Mouse (Mus musculus): ENCODE data around the gene Zmynd15. TPM values are rescaled to one million over a fixed set of nuclear protein-coding genes. Genes with fewer than 3 reads are reported as not detected.

The Zmynd15 gene
- total and polyA plus RNA-seq, 2 experiments = 0.74 to 4.4 TPM

DNA sequence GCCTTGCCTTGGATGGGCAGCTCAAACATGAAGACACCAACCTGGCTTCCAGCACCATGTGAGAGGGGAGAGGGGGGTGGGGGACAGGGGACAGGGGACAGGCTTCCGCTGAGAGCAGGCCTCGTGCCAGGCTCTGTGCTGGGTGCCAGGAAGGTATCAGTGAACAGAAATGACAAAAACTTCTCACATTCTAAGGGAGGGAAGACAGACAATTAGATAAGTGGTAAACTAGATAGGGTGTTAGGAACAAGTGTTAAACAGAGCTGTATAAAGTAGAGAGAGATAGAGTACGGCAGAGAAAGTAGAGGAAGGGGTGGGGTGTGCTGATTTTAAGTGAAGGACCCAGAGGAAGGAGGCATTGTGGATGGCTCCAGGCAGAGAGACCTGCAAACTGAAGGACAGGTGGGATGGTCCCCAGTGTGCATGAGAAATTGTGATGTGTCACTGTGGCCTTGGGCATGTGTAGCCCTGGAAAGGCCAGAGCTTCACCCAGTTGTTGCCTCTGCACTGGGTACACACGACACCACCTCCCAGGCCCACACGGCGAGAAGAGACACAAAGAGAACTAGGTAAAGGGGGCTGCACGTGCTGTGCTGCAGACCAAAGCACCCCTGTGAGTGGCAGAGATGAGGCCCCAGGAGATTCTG, 20.4 kb upstream of the Zmynd15 start:
- Histone ChIP-seq H3K4me1 (ENCODE audit: control insufficient read depth, insufficient read depth, low read length) (peaks cover 5% of the 10 kb centered on the region; the same call in 1 of the 2 replicates), H3K4me3 (ENCODE audit: insufficient read depth, low read depth, low read length) (no peak overlapping the region), H3K79me2 (ENCODE audit: control insufficient read depth, insufficient read depth, low read length) (0 out of 2 replicates have a peak, but pooled peaks cover 4% of the 10 kb centered on the region), H3K36me3 (ENCODE audit: control insufficient read depth, insufficient read depth, low read length) (peaks cover 1% of the 10 kb centered on the region), H3K9ac (ENCODE audit: low read depth, low read length) (no peak overlapping the region), H3K27ac (replicated peaks; ENCODE audit: insufficient read depth, low read depth, low read length) (no peak overlapping the region), H3K27me3 (ENCODE audit: control insufficient read depth, insufficient read depth, low read length) (no peaks in the 10 kb centered on the region)
- 88% methylated on average over 7 of the region's 7 CpGs for WGBS
- TF ChIP-seq CTCF (IDR thresholded peaks at IDR 0.05; ENCODE audit: low read depth, low read length) = no peak
- TF ChIP-seq POLR2A (IDR thresholded peaks at IDR 0.05; ENCODE audit: extremely low read depth, insufficient read depth, low read length) = no peak
- DNase-seq (ENCODE audit: extremely low read depth, low read depth, low spot score) = no peak

DNA sequence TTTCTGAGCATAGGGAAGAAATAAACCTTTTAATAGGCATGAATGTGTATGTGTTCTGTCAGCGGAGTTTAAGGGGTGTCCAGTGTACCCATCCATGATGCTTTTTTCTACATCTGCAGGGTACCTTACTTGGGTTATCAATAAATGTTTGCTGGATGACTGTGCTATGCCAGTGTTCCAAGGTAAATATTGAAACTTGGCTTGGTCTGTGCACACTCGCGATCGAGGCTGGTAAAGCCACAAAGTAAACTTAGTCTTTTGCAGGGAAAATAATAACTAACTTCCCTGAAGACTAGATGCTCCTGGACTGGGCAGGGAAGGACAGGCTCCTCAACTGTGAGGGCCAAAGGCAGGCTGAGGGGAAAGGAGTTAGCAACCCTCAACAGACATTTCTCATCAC, 18.6 kb upstream of the Zmynd15 start:
- Histone ChIP-seq H3K36me3 (ENCODE audit: control insufficient read depth, insufficient read depth, low read length) (peaks cover 1% of the 10 kb centered on the region), H3K4me3 (ENCODE audit: insufficient read depth, low read depth, low read length) (no peak overlapping the region), H3K9ac (ENCODE audit: low read depth, low read length) (no peak overlapping the region), H3K4me1 (ENCODE audit: control insufficient read depth, insufficient read depth, low read length) (peaks cover 13% of the 10 kb centered on the region; the same call in 1 of the 2 replicates), H3K27me3 (ENCODE audit: control insufficient read depth, insufficient read depth, low read length) (no peaks in the 10 kb centered on the region), H3K27ac (replicated peaks; ENCODE audit: insufficient read depth, low read depth, low read length) (peak overlapping the region; percentile 23; the same call in 1 of the 2 replicates), H3K79me2 (ENCODE audit: control insufficient read depth, insufficient read depth, low read length) (no peaks in the 10 kb centered on the region)
- DNase-seq (ENCODE audit: extremely low read depth, low read depth, low spot score) = peak; percentile 79
- no peak for TF ChIP-seq POLR2A (IDR thresholded peaks at IDR 0.05; ENCODE audit: extremely low read depth, insufficient read depth, low read length)
- TF ChIP-seq CTCF (IDR thresholded peaks at IDR 0.05; ENCODE audit: low read depth, low read length) = no peak
- WGBS = 21% methylated on average over 4 of the region's 4 CpGs

DNA sequence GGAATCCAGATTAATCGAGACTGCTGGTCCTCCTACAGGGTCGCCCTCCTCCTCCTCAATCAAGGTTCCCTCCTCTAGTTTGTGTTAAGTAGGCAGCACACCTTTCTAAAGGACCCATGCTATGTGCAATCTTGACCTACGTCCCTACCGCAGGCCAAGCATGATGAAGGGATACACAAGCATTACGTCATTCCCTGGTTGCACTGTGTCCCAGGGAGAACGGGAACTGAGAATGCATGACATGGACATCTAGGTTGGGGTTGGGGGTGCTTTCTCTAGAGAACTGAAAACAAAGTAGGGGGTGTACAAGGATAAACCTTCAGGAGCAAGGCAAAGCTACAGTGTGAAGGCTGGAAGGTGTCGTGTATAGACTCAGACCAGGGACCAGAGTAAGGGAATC, 17.4 kb upstream of the Zmynd15 start:
- Histone ChIP-seq H3K36me3 (ENCODE audit: control insufficient read depth, insufficient read depth, low read length) (no peaks in the 10 kb centered on the region; the same call in 1 of the 2 replicates), H3K79me2 (ENCODE audit: control insufficient read depth, insufficient read depth, low read length) (no peaks in the 10 kb centered on the region), H3K27ac (replicated peaks; ENCODE audit: insufficient read depth, low read depth, low read length) (no peak overlapping the region), H3K9ac (ENCODE audit: low read depth, low read length) (no peak overlapping the region), H3K27me3 (ENCODE audit: control insufficient read depth, insufficient read depth, low read length) (no peaks in the 10 kb centered on the region), H3K4me3 (ENCODE audit: insufficient read depth, low read depth, low read length) (no peak overlapping the region), H3K4me1 (ENCODE audit: control insufficient read depth, insufficient read depth, low read length) (peaks cover 17% of the 10 kb centered on the region; the same call in 1 of the 2 replicates)
- WGBS = 55% methylated on average over 7 of the region's 7 CpGs
- DNase-seq (ENCODE audit: extremely low read depth, low read depth, low spot score) = peak; percentile 37
- no peak for TF ChIP-seq POLR2A (IDR thresholded peaks at IDR 0.05; ENCODE audit: extremely low read depth, insufficient read depth, low read length)
- TF ChIP-seq CTCF (IDR thresholded peaks at IDR 0.05; ENCODE audit: low read depth, low read length) = no peak

DNA sequence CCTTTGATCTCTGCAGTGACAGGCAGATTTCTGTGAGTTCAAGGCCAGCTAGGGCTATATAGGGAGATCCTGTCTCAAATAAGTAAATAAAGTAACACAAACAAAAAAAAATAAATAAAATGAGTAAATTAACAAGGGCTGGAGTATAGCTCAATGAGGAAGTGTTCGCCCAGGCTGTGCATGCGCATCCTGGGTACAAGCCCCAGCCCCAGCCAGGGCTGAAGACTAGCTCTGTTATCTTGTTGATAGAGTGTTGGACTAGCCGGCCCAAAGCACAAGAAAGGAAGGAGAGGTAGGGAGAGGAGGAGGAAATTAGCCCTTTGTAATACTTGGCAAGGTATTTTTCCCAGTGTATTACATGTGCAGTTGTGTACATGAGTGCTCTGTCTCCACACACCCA, 15.3 kb upstream of the Zmynd15 start:
- H3K27me3 ChIP-seq (ENCODE audit: control insufficient read depth, insufficient read depth, low read length) = no peaks in the 10 kb centered on the region
- no peaks in the 10 kb centered on the region for H3K79me2 ChIP-seq (ENCODE audit: control insufficient read depth, insufficient read depth, low read length)
- peaks cover 17% of the 10 kb centered on the region; the same call in 1 of the 2 replicates for H3K4me1 ChIP-seq (ENCODE audit: control insufficient read depth, insufficient read depth, low read length)
- no peaks in the 10 kb centered on the region; the same call in 1 of the 2 replicates for H3K36me3 ChIP-seq (ENCODE audit: control insufficient read depth, insufficient read depth, low read length)
- peak; percentile 28 for DNase-seq (ENCODE audit: extremely low read depth, low read depth, low spot score)
- H3K27ac ChIP-seq (replicated peaks; ENCODE audit: insufficient read depth, low read depth, low read length) = no peak overlapping the region
- H3K9ac ChIP-seq (ENCODE audit: low read depth, low read length) = no peak overlapping the region
- no peak for TF ChIP-seq CTCF (IDR thresholded peaks at IDR 0.05; ENCODE audit: low read depth, low read length)
- no peak for TF ChIP-seq POLR2A (IDR thresholded peaks at IDR 0.05; ENCODE audit: extremely low read depth, insufficient read depth, low read length)
- no peak overlapping the region for H3K4me3 ChIP-seq (ENCODE audit: insufficient read depth, low read depth, low read length)
- 50% methylated on average over 3 of the region's 3 CpGs for WGBS

DNA sequence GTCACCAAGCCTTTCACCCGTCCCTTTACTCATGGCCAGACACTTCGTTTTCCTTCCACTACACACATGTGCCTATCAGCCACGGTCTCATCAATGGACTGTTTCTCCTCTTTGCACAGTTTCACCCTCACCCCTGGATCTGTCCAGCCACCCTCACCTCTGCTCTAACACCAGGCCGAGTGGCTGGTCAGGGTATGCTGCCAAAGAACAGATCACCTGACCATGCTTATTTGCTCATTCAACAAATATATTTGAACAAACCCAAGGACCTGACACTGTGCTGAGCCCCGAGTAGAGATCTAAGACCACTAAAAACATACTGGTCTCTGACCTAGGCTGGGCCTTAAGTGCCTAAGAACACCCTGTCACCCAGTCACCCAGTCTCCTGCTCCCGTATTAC, 14.6 kb upstream of the Zmynd15 start:
- Histone ChIP-seq H3K4me1 (ENCODE audit: control insufficient read depth, insufficient read depth, low read length) (peaks cover 17% of the 10 kb centered on the region; the same call in 1 of the 2 replicates), H3K9ac (ENCODE audit: low read depth, low read length) (no peak overlapping the region), H3K36me3 (ENCODE audit: control insufficient read depth, insufficient read depth, low read length) (no peaks in the 10 kb centered on the region; the same call in 1 of the 2 replicates), H3K4me3 (ENCODE audit: insufficient read depth, low read depth, low read length) (no peak overlapping the region), H3K27me3 (ENCODE audit: control insufficient read depth, insufficient read depth, low read length) (no peaks in the 10 kb centered on the region), H3K27ac (replicated peaks; ENCODE audit: insufficient read depth, low read depth, low read length) (peak overlapping the region; percentile 41), H3K79me2 (ENCODE audit: control insufficient read depth, insufficient read depth, low read length) (no peaks in the 10 kb centered on the region)
- DNase-seq (ENCODE audit: extremely low read depth, low read depth, low spot score) = peak; percentile 93
- no peak for TF ChIP-seq CTCF (IDR thresholded peaks at IDR 0.05; ENCODE audit: low read depth, low read length)
- TF ChIP-seq POLR2A (IDR thresholded peaks at IDR 0.05; ENCODE audit: extremely low read depth, insufficient read depth, low read length) = no peak
- 15% methylated on average over 6 of the region's 6 CpGs for WGBS

DNA sequence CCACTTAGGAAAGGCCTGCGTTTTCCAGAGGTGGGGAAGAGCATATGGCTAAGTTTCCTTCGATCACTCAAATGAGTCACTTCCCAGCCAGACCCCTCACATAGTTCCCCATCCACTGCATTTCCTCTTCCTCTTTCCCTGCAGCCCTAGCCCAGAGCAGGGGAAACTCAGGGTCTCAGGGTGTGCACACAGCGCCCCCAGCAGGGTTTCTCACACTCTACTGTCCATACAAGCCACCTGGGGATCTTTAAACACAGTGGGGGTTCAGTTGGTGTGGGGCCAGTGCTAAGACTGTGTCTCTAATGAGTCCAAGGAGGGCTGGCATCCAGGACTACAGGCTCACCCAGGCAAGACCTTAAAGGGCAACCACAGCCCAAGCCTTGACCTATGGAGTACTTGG, 12.5 kb upstream of the Zmynd15 start:
- 70% methylated on average over 3 of the region's 3 CpGs for WGBS
- no peak for DNase-seq (ENCODE audit: extremely low read depth, low read depth, low spot score)
- Histone ChIP-seq H3K79me2 (ENCODE audit: control insufficient read depth, insufficient read depth, low read length) (no peaks in the 10 kb centered on the region), H3K27ac (replicated peaks; ENCODE audit: insufficient read depth, low read depth, low read length) (no peak overlapping the region), H3K27me3 (ENCODE audit: control insufficient read depth, insufficient read depth, low read length) (no peaks in the 10 kb centered on the region), H3K9ac (ENCODE audit: low read depth, low read length) (no peak overlapping the region), H3K4me3 (ENCODE audit: insufficient read depth, low read depth, low read length) (no peak overlapping the region), H3K4me1 (ENCODE audit: control insufficient read depth, insufficient read depth, low read length) (peaks cover 12% of the 10 kb centered on the region; the same call in 1 of the 2 replicates), H3K36me3 (ENCODE audit: control insufficient read depth, insufficient read depth, low read length) (no peaks in the 10 kb centered on the region)
- TF ChIP-seq POLR2A (IDR thresholded peaks at IDR 0.05; ENCODE audit: extremely low read depth, insufficient read depth, low read length) = no peak
- peak; percentile 25; the same call in 1 of the 2 replicates for TF ChIP-seq CTCF (IDR thresholded peaks at IDR 0.05; ENCODE audit: low read depth, low read length)
